Mouse (Mus musculus): ENCODE results near the gene Copb2.

GRCm38 (mm10) chr9:98538017-98538712 lies 25.4 kb upstream of the Copb2 start:
- no peak for TF ChIP-seq CTCF (IDR thresholded peaks at IDR 0.05; ENCODE audit: borderline replicate concordance, insufficient read depth, low read length)
- TF ChIP-seq POLR2A (IDR thresholded peaks at IDR 0.05; ENCODE audit: low read depth, low read length): no peak

All from embryonic fibroblast, embryonic 13.5 days (primary cell).